Mouse (Mus musculus): ENCODE measurements around the gene Abhd13.

- no peak for TF ChIP-seq CTCF (IDR thresholded peaks at IDR 0.05)
- TF ChIP-seq EP300 (IDR thresholded peaks at IDR 0.05; ENCODE audit: insufficient read depth, low read depth, low read length) = no peak
Measured at GRCm38 (mm10) chr8:9980188-9980587, 2.7 kb downstream of the Abhd13 start.

All from heart, adult 2 months (tissue).